Mouse (Mus musculus) liver, embryonic 18 days (tissue): Measurements from ENCODE around the gene Sdk2. TPM values are rescaled to one million over a fixed set of nuclear protein-coding genes. Genes with fewer than 3 reads are reported as not detected.

Experiments used
- polyA plus RNA-seq: library from polyadenylated mRNA; depleted of rRNA; stranded (reverse); fragments of >200 nt; gene quantifications from 2 replicates; pipeline ENCODE4 v1.2.3, GENCODE M21; 2012; rRNA removed

Gene Sdk2
- polyA plus RNA-seq: 0.07 and 0.10 TPM in 2 replicates

GRCm38 (mm10) chr11:114066951-114067762, at the start of gene Sdk2:
TSS of gene Sdk2 (minus strand) at chr11:114067046.

DNA sequence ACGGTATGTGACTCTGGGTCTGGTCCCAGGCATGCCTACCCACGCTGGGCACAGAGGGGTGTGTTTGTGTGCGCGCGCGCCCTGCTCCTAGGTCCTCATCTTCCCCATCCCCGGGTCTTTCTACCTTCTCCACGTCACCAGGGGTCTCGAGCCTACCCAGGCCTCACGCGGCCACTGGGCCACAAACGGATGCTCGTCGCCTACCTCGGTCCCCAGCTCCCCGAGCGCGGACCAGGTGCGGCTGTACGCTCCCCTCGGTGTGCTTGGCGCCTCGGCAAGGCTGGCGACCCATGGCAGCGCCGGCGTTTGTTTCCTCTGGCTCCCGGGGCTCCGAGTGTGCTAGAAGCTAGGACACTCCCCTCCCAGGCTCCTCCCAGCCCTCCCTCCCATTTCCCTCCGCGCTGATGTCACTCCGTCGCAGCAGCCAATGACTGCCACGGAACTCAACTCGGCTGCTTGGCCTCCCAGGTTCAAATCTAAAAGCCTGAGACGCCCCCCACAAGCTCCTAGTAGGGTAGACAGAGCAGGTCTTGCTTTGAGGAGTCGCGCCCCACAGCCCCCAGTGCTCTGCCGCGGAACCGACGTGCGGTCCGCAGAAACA, 315.3 kb downstream of the Sdk2 start, which contains the start of gene Cdc42ep4:
Gene Cdc42ep4, minus strand, starts transcription at position 398 of the 601 bp plus-strand sequence.

